Mouse (Mus musculus): ENCODE data around the gene Csdc2.

DNA sequence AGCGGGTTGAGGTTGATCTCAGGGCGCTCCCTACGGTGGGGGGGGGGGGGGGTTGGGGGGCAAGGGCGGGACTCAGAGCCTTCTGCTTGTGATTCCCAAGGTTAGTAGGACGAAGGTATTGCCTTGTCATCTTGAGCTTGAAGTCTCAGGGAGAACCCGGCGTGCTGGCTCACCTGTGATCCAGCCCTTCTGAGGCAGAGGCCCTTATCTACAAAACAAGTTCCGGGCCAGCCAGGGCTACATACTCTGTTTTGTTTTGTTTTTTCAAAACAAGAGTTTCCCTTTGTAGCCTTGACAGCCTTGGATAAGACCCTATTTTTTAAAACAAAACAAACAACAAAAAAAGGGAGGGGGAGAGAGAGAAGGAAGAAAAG is 24.5 kb downstream of the Csdc2 start:
- TF ChIP-seq CTCF (IDR thresholded peaks at IDR 0.05; ENCODE audit: control insufficient read depth, insufficient read depth, low read length) (no peak), POLR2A (IDR thresholded peaks at IDR 0.05; ENCODE audit: borderline replicate concordance, control insufficient read depth, low read depth, low read length) (no peak)
